Mouse (Mus musculus) forebrain, embryonic 10.5 days (tissue): ENCODE measurements around the gene Kif3c. TPM values are rescaled to one million over a fixed set of nuclear protein-coding genes. Genes with fewer than 3 reads are reported as not detected.

ENCODE experiments used
- DNase-seq: peaks from one replicate; pipeline ENCODE4 v3.0.0-alpha.2; 2017; ENCODE audit warnings: low spot score; ENCODE audit errors: extremely low spot score
- H3K27ac ChIP-seq: fragments of 300-500 bp; sonication (generic); 2 replicates; pipeline ENCODE4 v1.5.1; 2016; ENCODE audit warnings: mild to moderate bottlenecking
- H3K27me3 ChIP-seq: fragments of 300-500 bp; sonication (generic); 2 replicates; pipeline ENCODE4 v1.6.1; 2016; ENCODE audit warnings: mild to moderate bottlenecking; ENCODE audit not compliant: poor library complexity, severe bottlenecking
- H3K36me3 ChIP-seq: fragments of 300-500 bp; sonication (generic); replicated peaks from 2 replicates; pipeline ENCODE4 v1.6.1; 2016; ENCODE audit warnings: mild to moderate bottlenecking, moderate library complexity
- H3K4me1 ChIP-seq: fragments of 300-500 bp; sonication (generic); 2 replicates; pipeline ENCODE4 v1.6.1; 2016
- H3K4me3 ChIP-seq: fragments of 300-500 bp; sonication (generic); 2 replicates; pipeline ENCODE4 v1.5.1; 2016; ENCODE audit warnings: mild to moderate bottlenecking, moderate library complexity
- H3K9me3 ChIP-seq: fragments of 300-500 bp; sonication (generic); 2 replicates; pipeline ENCODE4 v1.6.1; 2016; ENCODE audit warnings: mild to moderate bottlenecking, moderate library complexity
- WGBS: fragments of 180-500 bp; shearing (Covaris S2); methylation state at CpG from one replicate; pipeline ENCODE4 v1.1.7; 2016; 5-methylcytosine and 5-hydroxymethylcytosine counted together
- polyA plus RNA-seq: library from polyadenylated mRNA; unstranded; fragments of >200 nt; fragmentation: Nextera tagmentation; extraction: Ambion mirVana; gene quantifications from 2 replicates; pipeline ENCODE4 v1.2.1, GENCODE M21; 2016

Kif3c gene
- polyA plus RNA-seq, 1 experiment from 2014 or later: 15.0 TPM

GRCm38 (mm10) chr12:3352216-3352615 is 12.7 kb upstream of the Kif3c start:
- Histone ChIP-seq H3K36me3 (no peaks in the 10 kb centered on the region), H3K4me1 (no peaks in the 10 kb centered on the region), H3K9me3 (0 out of 2 replicates have a peak, but pooled peaks cover 6% of the 10 kb centered on the region), H3K27me3 (no peaks in the 10 kb centered on the region), H3K4me3 (no peak overlapping the region), H3K27ac (no peak overlapping the region)
- WGBS: 84% methylated on average over 6 of the region's 6 CpGs
- no peak for DNase-seq

- Histone ChIP-seq H3K4me3 (no peak overlapping the region), H3K36me3 (no peaks in the 10 kb centered on the region), H3K27ac (no peak overlapping the region), H3K4me1 (no peaks in the 10 kb centered on the region), H3K9me3 (peaks cover 4% of the 10 kb centered on the region; the same call in 1 of the 2 replicates), H3K27me3 (no peaks in the 10 kb centered on the region)
- 87% methylated on average over 8 of the region's 8 CpGs for WGBS
- DNase-seq: no peak
Observed at GRCm38 (mm10) chr12:3355068-3355467, 9.9 kb upstream of the Kif3c start.

- no peak for DNase-seq
Observed at GRCm38 (mm10) chr12:3356824-3357223, 8.1 kb upstream of the Kif3c start.

GRCm38 (mm10) chr12:3359302-3359701 is 5.6 kb upstream of the Kif3c start:
- Histone ChIP-seq H3K9me3 (no peaks in the 10 kb centered on the region; the same call in 1 of the 2 replicates), H3K4me1 (no peaks in the 10 kb centered on the region), H3K36me3 (no peaks in the 10 kb centered on the region), H3K4me3 (no peak overlapping the region), H3K27ac (no peak overlapping the region), H3K27me3 (no peaks in the 10 kb centered on the region)
- DNase-seq: peak; percentile 56
- WGBS: 32% methylated on average over 3 of the region's 3 CpGs

More at GRCm38 (mm10) chr12:3356824-3357223, 8.1 kb upstream of the Kif3c start:
- Histone ChIP-seq H3K27ac (no peak overlapping the region), H3K27me3 (no peaks in the 10 kb centered on the region), H3K4me3 (0 out of 2 replicates have a peak overlapping the region, but pooled peaks have one; percentile 12), H3K9me3 (no peaks in the 10 kb centered on the region; the same call in 1 of the 2 replicates), H3K36me3 (no peaks in the 10 kb centered on the region), H3K4me1 (no peaks in the 10 kb centered on the region)
- 80% methylated on average over 16 of the region's 16 CpGs for WGBS

GRCm38 (mm10) chr12:3360043-3360442 is 4.9 kb upstream of the Kif3c start:
- Histone ChIP-seq H3K9me3 (peaks cover 3% of the 10 kb centered on the region; the same call in 1 of the 2 replicates), H3K27ac (no peak overlapping the region), H3K36me3 (no peaks in the 10 kb centered on the region), H3K4me1 (no peaks in the 10 kb centered on the region), H3K27me3 (no peaks in the 10 kb centered on the region), H3K4me3 (no peak overlapping the region)
- no peak for DNase-seq
- 90% methylated on average over 2 of the region's 2 CpGs for WGBS

- peak overlapping the region; percentile 90 for H3K27ac ChIP-seq
- peaks cover 12% of the 10 kb centered on the region; the same call in 1 of the 2 replicates for H3K27me3 ChIP-seq
Observed at GRCm38 (mm10) chr12:3364076-3364475, 856 bp upstream of the Kif3c start.

GRCm38 (mm10) chr12:3365449-3366189 is 687 bp downstream of the Kif3c start:
- Histone ChIP-seq H3K9me3 (peaks cover 26% of the 10 kb centered on the region), H3K27me3 (peaks cover 12% of the 10 kb centered on the region; the same call in 1 of the 2 replicates), H3K4me3 (peak overlapping the region; percentile 79), H3K36me3 (peaks cover 24% of the 10 kb centered on the region), H3K4me1 (peaks cover 45% of the 10 kb centered on the region), H3K27ac (peak overlapping the region; percentile 90)
- 3% methylated on average over 31 of the region's 31 CpGs for WGBS
- no peak for DNase-seq

More at GRCm38 (mm10) chr12:3364076-3364475, 856 bp upstream of the Kif3c start:
- Histone ChIP-seq H3K36me3 (peaks cover 21% of the 10 kb centered on the region), H3K9me3 (peaks cover 24% of the 10 kb centered on the region), H3K4me3 (no peak overlapping the region), H3K4me1 (peaks cover 30% of the 10 kb centered on the region)
- no peak for DNase-seq
- 95% methylated on average over 5 of the region's 5 CpGs for WGBS

GRCm38 (mm10) chr12:3366190-3366956 is 1.4 kb downstream of the Kif3c start:
- no peak for DNase-seq
- peaks cover 24% of the 10 kb centered on the region for H3K36me3 ChIP-seq
- peaks cover 12% of the 10 kb centered on the region; the same call in 1 of the 2 replicates for H3K27me3 ChIP-seq
- peaks cover 53% of the 10 kb centered on the region for H3K4me1 ChIP-seq
- H3K4me3 ChIP-seq: peak overlapping the region; percentile 79
- 63% methylated on average over 22 of the region's 22 CpGs for WGBS
- peaks cover 26% of the 10 kb centered on the region for H3K9me3 ChIP-seq
- H3K27ac ChIP-seq: peak overlapping the region; percentile 90

GRCm38 (mm10) chr12:3366957-3367260 is 2.0 kb downstream of the Kif3c start:
- Histone ChIP-seq H3K4me1 (peaks cover 58% of the 10 kb centered on the region), H3K27me3 (peaks cover 12% of the 10 kb centered on the region; the same call in 1 of the 2 replicates), H3K27ac (no peak overlapping the region), H3K9me3 (peaks cover 26% of the 10 kb centered on the region), H3K4me3 (peak overlapping the region; percentile 79; the same call in 1 of the 2 replicates), H3K36me3 (peaks cover 24% of the 10 kb centered on the region)
- WGBS: 94% methylated on average over 14 of the region's 14 CpGs
- DNase-seq: no peak

- WGBS: 73% methylated on average over 3 of the region's 3 CpGs
- peaks cover 63% of the 10 kb centered on the region for H3K4me1 ChIP-seq
Observed at GRCm38 (mm10) chr12:3368771-3369170, 3.8 kb downstream of the Kif3c start.

GRCm38 (mm10) chr12:3370979-3371925 is 6.3 kb downstream of the Kif3c start:
- Histone ChIP-seq H3K9me3 (peaks cover 15% of the 10 kb centered on the region), H3K4me1 (peaks cover 56% of the 10 kb centered on the region), H3K27ac (peak overlapping the region; percentile 40; the same call in 1 of the 2 replicates), H3K27me3 (peaks cover 10% of the 10 kb centered on the region; the same call in 1 of the 2 replicates), H3K36me3 (peaks cover 41% of the 10 kb centered on the region), H3K4me3 (peak overlapping the region; percentile 35)
- WGBS: 14% methylated on average over 11 of the region's 11 CpGs
- DNase-seq: no peak

More at GRCm38 (mm10) chr12:3368771-3369170, 3.8 kb downstream of the Kif3c start:
- Histone ChIP-seq H3K27ac (no peak overlapping the region), H3K36me3 (peaks cover 26% of the 10 kb centered on the region), H3K27me3 (peaks cover 12% of the 10 kb centered on the region; the same call in 1 of the 2 replicates), H3K9me3 (peaks cover 26% of the 10 kb centered on the region), H3K4me3 (peak overlapping the region; percentile 9; the same call in 1 of the 2 replicates)
- no peak for DNase-seq

- peaks cover 48% of the 10 kb centered on the region for H3K4me1 ChIP-seq
- 50% methylated on average over 3 of the region's 3 CpGs for WGBS
- no peak overlapping the region; the same call in 1 of the 2 replicates for H3K4me3 ChIP-seq
- DNase-seq: no peak
- H3K27ac ChIP-seq: peak overlapping the region; percentile 40; the same call in 1 of the 2 replicates
- peaks cover 35% of the 10 kb centered on the region for H3K36me3 ChIP-seq
- H3K9me3 ChIP-seq: peaks cover 8% of the 10 kb centered on the region
- peaks cover 2% of the 10 kb centered on the region; the same call in 1 of the 2 replicates for H3K27me3 ChIP-seq
Observed at GRCm38 (mm10) chr12:3371991-3372390, 7.1 kb downstream of the Kif3c start.
